Mouse (Mus musculus) CH12.LX (cell line): ENCODE results near the gene Cort.
A peak's percentile ranks its signal among the peaks of the same experiment; 100 is the strongest.

Experiments
- BHLHE40 ChIP-seq: IDR thresholded peaks from 2 replicates; pipeline ENCODE4 v1.6.1; 2011; ENCODE audit warnings: mild to moderate bottlenecking, low read depth, low read length, improper control_type of control experiment
- CTCF ChIP-seq, 2 experiments: IDR thresholded peaks in 1 of 2; conservative IDR thresholded peaks in 1 of 2; 2 replicates each; pipeline ENCODE4 v1.5.1; 2011 to 2012; ENCODE audit warnings: low read depth in 2 of 2, low read length in 2 of 2, improper control_type of control experiment in 1 of 2, inconsistent platforms in 1 of 2, mild to moderate bottlenecking in 1 of 2, moderate library complexity in 1 of 2
- EP300 ChIP-seq: IDR thresholded peaks from 2 replicates; pipeline ENCODE4 v1.6.1; 2011; ENCODE audit warnings: low read length, improper control_type of control experiment
- KAT2A ChIP-seq: IDR thresholded peaks from 2 replicates; pipeline ENCODE4 v1.6.1; 2012; ENCODE audit warnings: low read length, improper control_type of control experiment, inconsistent platforms; ENCODE audit not compliant: insufficient replicate concordance
- NELFE ChIP-seq: IDR thresholded peaks from 2 replicates; pipeline ENCODE4 v1.6.1; 2011; ENCODE audit warnings: low read depth, low read length, improper control_type of control experiment
- POLR2A ChIP-seq: IDR thresholded peaks from 2 replicates; pipeline ENCODE4 v1.6.1; 2011; ENCODE audit warnings: low read depth, mild to moderate bottlenecking, improper control_type of control experiment, low read length
- TBP ChIP-seq: conservative IDR thresholded peaks from 2 replicates; pipeline ENCODE4 v1.6.1; 2011; ENCODE audit warnings: low read depth, low read length, improper control_type of control experiment
- TCF12 ChIP-seq: IDR thresholded peaks from 2 replicates; pipeline ENCODE4 v1.6.1; 2014; ENCODE audit warnings: low read depth, mild to moderate bottlenecking, inconsistent platforms, low read length, improper control_type of control experiment
- USF1 ChIP-seq: IDR thresholded peaks from 2 replicates; pipeline ENCODE4 v1.6.1; 2014; ENCODE audit warnings: low read depth, mild to moderate bottlenecking, inconsistent platforms, low read length, improper control_type of control experiment
- ZC3H11A ChIP-seq: IDR thresholded peaks from 2 replicates; pipeline ENCODE4 v1.6.1; 2012; ENCODE audit warnings: low read depth, mild to moderate bottlenecking, inconsistent platforms, low read length, improper control_type of control experiment
- ZKSCAN1 ChIP-seq: IDR thresholded peaks from 2 replicates; pipeline ENCODE4 v1.6.1; 2012; ENCODE audit warnings: low read depth, inconsistent platforms, low read length, improper control_type of control experiment, borderline replicate concordance
- ZNF384 ChIP-seq: IDR thresholded peaks from 2 replicates; pipeline ENCODE4 v1.6.1; 2012; ENCODE audit warnings: low read depth, low read length, improper control_type of control experiment, inconsistent platforms

DNA sequence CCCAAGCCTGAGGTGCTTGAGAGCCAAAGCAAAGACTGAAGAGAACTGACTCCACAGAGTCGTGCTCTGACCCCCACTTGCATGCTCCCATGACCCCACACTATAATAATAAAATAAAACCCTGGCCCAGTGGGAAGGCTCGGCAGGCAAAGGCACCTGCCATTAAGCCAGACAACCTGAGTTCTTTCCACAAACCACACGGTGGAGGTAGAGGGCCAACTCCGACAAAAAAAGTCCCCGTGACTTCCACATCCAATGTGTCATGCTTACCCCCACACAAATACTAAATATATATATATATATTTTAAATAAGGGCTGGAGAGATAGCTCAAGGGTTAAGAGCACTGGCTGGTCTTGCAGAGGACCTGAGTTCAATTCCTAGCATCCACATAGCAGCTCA is 37.6 kb upstream of the Cort start:
- TF ChIP-seq POLR2A, result no peak
- TF ChIP-seq ZC3H11A, result no peak
- TF ChIP-seq CTCF (conservative IDR thresholded peaks at IDR 0.05 in 1 of 2, IDR thresholded peaks at IDR 0.05 in 1 of 2; ENCODE audit: low read depth in 2 of 2, low read length in 2 of 2), result peak in 1 of 2 experiments; percentile 58; a peak in 2 of 4 replicates
- TF ChIP-seq ZKSCAN1, result no peak
- no peak for TF ChIP-seq TBP
- TF ChIP-seq NELFE, result no peak
- no peak for TF ChIP-seq BHLHE40
- no peak for TF ChIP-seq TCF12
- peak; percentile 36; the same call in 1 of the 2 replicates for TF ChIP-seq ZNF384
- no peak for TF ChIP-seq KAT2A
- no peak for TF ChIP-seq EP300
- no peak for TF ChIP-seq USF1
